Mouse (Mus musculus): ENCODE results near the gene Vopp1.
"Not testable (repeated sequence)": the region's sequence is repeated elsewhere in the genome, so short reads cannot be mapped to it uniquely, and the experiment has no call there.

Gene Vopp1

GRCm38 (mm10) chr6:57824422-57825258 lies at the start of gene Vopp1:
Gene Vopp1, minus strand, starts transcription at chr6:57825159.
- DNase-seq (ENCODE audit: low spot score in 2 of 2), result peak; percentile 49 to 61

- DNase-seq (ENCODE audit: low spot score in 2 of 2), result peak in 1 of 2 experiments; percentile 24
These were observed 34.4 kb upstream of the Vopp1 start for GRCm38 (mm10) chr6:57859043-57860042.

GRCm38 (mm10) chr6:57851177-57851576 lies 26.2 kb upstream of the Vopp1 start:
- DNase-seq (ENCODE audit: low spot score in 2 of 2), result not testable (repeated sequence)

- DNase-seq (ENCODE audit: low spot score in 2 of 2), result no peak
These were observed 25.3 kb upstream of the Vopp1 start, which contains the start of gene Vmn1r21 for GRCm38 (mm10) chr6:57850286-57850685. Gene Vmn1r21, minus strand, starts transcription at chr6:57850343.

- DNase-seq (ENCODE audit: low spot score in 2 of 2), result no peak
These were observed 14.9 kb upstream of the Vopp1 start for GRCm38 (mm10) chr6:57839693-57840408.

- DNase-seq (ENCODE audit: low spot score in 2 of 2), result no peak
These were observed 328 bp upstream of the Vopp1 start for GRCm38 (mm10) chr6:57825259-57825715.

- DNase-seq (ENCODE audit: low spot score in 2 of 2), result no peak
These were observed 1.5 kb downstream of the Vopp1 start for GRCm38 (mm10) chr6:57823461-57823860.

- DNase-seq (ENCODE audit: low spot score in 2 of 2), result no peak
These were observed 2.1 kb downstream of the Vopp1 start for GRCm38 (mm10) chr6:57822648-57823410.

- no peak for DNase-seq (ENCODE audit: low spot score in 2 of 2)
These were observed 10.5 kb downstream of the Vopp1 start for GRCm38 (mm10) chr6:57814436-57814940.

- no peak for DNase-seq (ENCODE audit: low spot score in 2 of 2)
These were observed 12.9 kb downstream of the Vopp1 start for GRCm38 (mm10) chr6:57811748-57812730.

GRCm38 (mm10) chr6:57805218-57806069 lies 19.5 kb downstream of the Vopp1 start:
- no peak for DNase-seq (ENCODE audit: low spot score in 2 of 2)

- DNase-seq (ENCODE audit: low spot score in 2 of 2), result no peak
These were observed 21.8 kb downstream of the Vopp1 start for GRCm38 (mm10) chr6:57803130-57803529.

GRCm38 (mm10) chr6:57798986-57799385 lies 26.0 kb downstream of the Vopp1 start:
- DNase-seq (ENCODE audit: low spot score in 2 of 2), result no peak

- DNase-seq (ENCODE audit: low spot score in 2 of 2), result no peak
These were observed 28.0 kb downstream of the Vopp1 start for GRCm38 (mm10) chr6:57796853-57797423.

- DNase-seq (ENCODE audit: low spot score in 2 of 2), result no peak
These were observed 29.1 kb downstream of the Vopp1 start for GRCm38 (mm10) chr6:57795835-57796234.

- not testable (repeated sequence) for DNase-seq (ENCODE audit: low spot score in 2 of 2)
These were observed 32.1 kb downstream of the Vopp1 start for GRCm38 (mm10) chr6:57792821-57793220.

GRCm38 (mm10) chr6:57790542-57790941 lies 34.4 kb downstream of the Vopp1 start:
- DNase-seq (ENCODE audit: low spot score in 2 of 2), result no peak

GRCm38 (mm10) chr6:57787376-57787775 lies 37.6 kb downstream of the Vopp1 start:
- no peak for DNase-seq (ENCODE audit: low spot score in 2 of 2)
